Mouse (Mus musculus) embryonic facial prominence, embryonic 10.5 days (tissue): ENCODE results near the gene Dtnbp1. TPM values are rescaled to one million over a fixed set of nuclear protein-coding genes. Genes with fewer than 3 reads are reported as not detected.

Source experiments
- DNase-seq: peaks from one replicate; pipeline ENCODE4 v3.0.0-alpha.2; 2017; ENCODE audit warnings: low spot score
- H3K27ac ChIP-seq: fragments of 300-500 bp; sonication (generic); replicated peaks from 2 replicates; pipeline ENCODE4 v1.5.1; 2016; ENCODE audit warnings: mild to moderate bottlenecking
- H3K27me3 ChIP-seq: fragments of 300-500 bp; sonication (generic); replicated peaks from 2 replicates; pipeline ENCODE4 v1.6.1; 2016; ENCODE audit warnings: low read depth, mild to moderate bottlenecking; ENCODE audit not compliant: poor library complexity, severe bottlenecking
- H3K36me3 ChIP-seq: fragments of 300-500 bp; sonication (generic); replicated peaks from 2 replicates; pipeline ENCODE4 v1.6.1; 2016; ENCODE audit warnings: mild to moderate bottlenecking, moderate library complexity
- H3K4me1 ChIP-seq: fragments of 300-500 bp; sonication (generic); 2 replicates; pipeline ENCODE4 v1.6.1; 2016
- H3K4me3 ChIP-seq: fragments of 300-500 bp; sonication (generic); 2 replicates; pipeline ENCODE4 v1.5.1; 2016; ENCODE audit warnings: mild to moderate bottlenecking, moderate library complexity
- H3K9me3 ChIP-seq: fragments of 300-500 bp; sonication (generic); 2 replicates; pipeline ENCODE4 v1.6.1; 2016; ENCODE audit warnings: mild to moderate bottlenecking
- WGBS: fragments of 180-500 bp; shearing (Covaris S2); methylation state at CpG from one replicate; pipeline ENCODE4 v1.1.7; 2016; 5-methylcytosine and 5-hydroxymethylcytosine counted together
- polyA plus RNA-seq: library from polyadenylated mRNA; unstranded; fragments of >200 nt; fragmentation: Nextera tagmentation; extraction: Ambion mirVana; gene quantifications from 2 replicates; pipeline ENCODE4 v1.2.1, GENCODE M21; 2016

Dtnbp1 gene
- polyA plus RNA-seq, 1 experiment from 2014 or later, result 86.3 TPM

GRCm38 (mm10) chr13:44960542-44961291 lies 41.2 kb downstream of the Dtnbp1 start:
- no peak overlapping the region for H3K27ac ChIP-seq
- peaks cover 23% of the 10 kb centered on the region for H3K4me1 ChIP-seq
- H3K4me3 ChIP-seq, result no peak overlapping the region
- H3K27me3 ChIP-seq, result no peaks in the 10 kb centered on the region
- DNase-seq, result no peak
- WGBS, result 85% methylated on average over 5 of the region's 5 CpGs
- H3K36me3 ChIP-seq, result peaks cover 34% of the 10 kb centered on the region
- no peaks in the 10 kb centered on the region for H3K9me3 ChIP-seq

DNA sequence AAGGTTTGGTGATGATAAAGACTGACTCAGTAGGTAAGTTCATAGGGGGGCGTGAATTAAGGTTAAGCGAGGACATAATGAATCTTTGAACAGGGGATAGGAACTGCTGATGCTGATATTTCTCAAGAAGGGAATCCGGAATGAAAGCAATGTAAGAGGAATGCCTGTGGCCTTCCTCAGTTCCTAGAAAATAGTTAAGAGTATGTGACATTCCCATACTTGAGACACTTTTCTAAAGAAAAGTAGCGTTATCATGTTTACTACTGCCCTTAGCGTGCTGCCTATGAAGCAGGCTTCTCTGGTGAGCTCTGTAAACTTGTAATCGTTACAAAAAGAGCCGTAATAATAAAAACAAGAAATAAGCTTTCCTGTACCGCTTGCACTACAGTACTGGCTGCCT lies 44.9 kb downstream of the Dtnbp1 start:
- Histone ChIP-seq H3K27ac (no peak overlapping the region), H3K4me3 (no peak overlapping the region), H3K36me3 (peaks cover 26% of the 10 kb centered on the region), H3K27me3 (no peaks in the 10 kb centered on the region), H3K4me1 (peaks cover 38% of the 10 kb centered on the region), H3K9me3 (no peaks in the 10 kb centered on the region)
- no peak for DNase-seq
- 88% methylated on average over 8 of the region's 8 CpGs for WGBS

GRCm38 (mm10) chr13:44955781-44956180 lies 46.2 kb downstream of the Dtnbp1 start:
- Histone ChIP-seq H3K9me3 (no peaks in the 10 kb centered on the region), H3K4me1 (peaks cover 36% of the 10 kb centered on the region), H3K27me3 (no peaks in the 10 kb centered on the region), H3K27ac (no peak overlapping the region), H3K4me3 (no peak overlapping the region), H3K36me3 (peaks cover 31% of the 10 kb centered on the region)
- DNase-seq, result no peak
- WGBS, result 91% methylated on average over 6 of the region's 6 CpGs

GRCm38 (mm10) chr13:44954232-44954568 lies 47.7 kb downstream of the Dtnbp1 start:
- H3K9me3 ChIP-seq, result no peaks in the 10 kb centered on the region
- no peak overlapping the region for H3K4me3 ChIP-seq
- H3K27ac ChIP-seq, result no peak overlapping the region
- H3K36me3 ChIP-seq, result peaks cover 27% of the 10 kb centered on the region
- DNase-seq, result no peak
- no peaks in the 10 kb centered on the region for H3K27me3 ChIP-seq
- peaks cover 36% of the 10 kb centered on the region for H3K4me1 ChIP-seq
- 90% methylated on average over 1 of the region's 1 CpGs for WGBS

- 85% methylated on average over 8 of the region's 8 CpGs for WGBS
- DNase-seq, result no peak
- Histone ChIP-seq H3K4me3 (no peak overlapping the region), H3K9me3 (no peaks in the 10 kb centered on the region), H3K27me3 (no peaks in the 10 kb centered on the region), H3K4me1 (peaks cover 36% of the 10 kb centered on the region), H3K27ac (no peak overlapping the region), H3K36me3 (peaks cover 27% of the 10 kb centered on the region)
These were observed 48.3 kb downstream of the Dtnbp1 start for GRCm38 (mm10) chr13:44953546-44954231.

- H3K9me3 ChIP-seq, result no peaks in the 10 kb centered on the region
- H3K27me3 ChIP-seq, result no peaks in the 10 kb centered on the region
- DNase-seq, result no peak
- H3K27ac ChIP-seq, result 0 out of 2 replicates have a peak overlapping the region, but pooled peaks have one; percentile 4
- 76% methylated on average over 10 of the region's 10 CpGs for WGBS
- H3K4me3 ChIP-seq, result no peak overlapping the region
- H3K4me1 ChIP-seq, result peaks cover 39% of the 10 kb centered on the region
- H3K36me3 ChIP-seq, result peaks cover 27% of the 10 kb centered on the region
These were observed 49.4 kb downstream of the Dtnbp1 start for GRCm38 (mm10) chr13:44952393-44953086.

DNA sequence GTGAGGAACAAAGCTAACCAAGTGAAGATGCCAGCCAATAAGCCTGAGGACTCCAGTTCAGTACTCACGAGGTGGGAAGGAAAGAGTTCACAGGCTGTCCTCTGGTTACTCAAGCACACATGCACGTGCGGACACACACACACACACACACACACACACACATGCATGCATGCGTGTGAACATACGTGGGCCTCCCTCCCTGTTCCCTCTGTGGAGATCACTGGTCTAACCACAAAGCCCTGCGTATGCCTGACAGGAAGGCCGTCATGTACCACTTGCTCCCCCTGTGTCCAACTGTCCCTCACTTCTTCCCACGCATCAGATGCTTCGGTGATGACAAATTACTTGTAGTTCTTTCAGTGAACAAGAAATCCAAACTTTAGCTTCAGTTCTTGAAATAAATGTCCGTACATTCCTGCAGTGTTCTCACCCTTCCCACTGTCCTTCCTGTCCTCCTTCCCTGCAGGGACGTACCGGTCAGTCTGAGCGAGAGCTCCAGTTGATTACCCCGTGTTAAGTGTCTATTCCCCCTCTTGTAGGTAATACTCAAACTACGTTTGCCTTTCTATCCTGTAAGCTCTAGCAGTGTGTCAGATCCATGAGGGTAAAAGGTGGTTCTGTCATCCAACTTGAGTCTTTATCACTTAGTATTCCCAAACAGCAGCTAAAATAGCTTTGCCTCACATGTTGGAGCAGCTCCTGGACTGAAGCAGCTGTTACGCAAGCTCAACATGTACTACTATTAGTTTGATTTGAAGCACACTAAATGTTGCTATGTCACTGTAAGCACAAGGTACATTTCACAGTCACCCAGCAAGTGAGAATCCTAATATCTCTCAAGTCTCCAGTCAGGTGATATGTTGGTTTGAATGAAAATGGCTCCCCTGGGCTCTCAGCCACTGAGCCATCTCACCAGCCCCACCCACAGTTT lies 53.4 kb downstream of the Dtnbp1 start:
- Histone ChIP-seq H3K9me3 (no peaks in the 10 kb centered on the region), H3K27me3 (no peaks in the 10 kb centered on the region), H3K4me3 (no peak overlapping the region), H3K36me3 (peaks cover 16% of the 10 kb centered on the region), H3K27ac (no peak overlapping the region), H3K4me1 (peaks cover 34% of the 10 kb centered on the region)
- 90% methylated on average over 16 of the region's 16 CpGs for WGBS
- DNase-seq, result no peak

DNA sequence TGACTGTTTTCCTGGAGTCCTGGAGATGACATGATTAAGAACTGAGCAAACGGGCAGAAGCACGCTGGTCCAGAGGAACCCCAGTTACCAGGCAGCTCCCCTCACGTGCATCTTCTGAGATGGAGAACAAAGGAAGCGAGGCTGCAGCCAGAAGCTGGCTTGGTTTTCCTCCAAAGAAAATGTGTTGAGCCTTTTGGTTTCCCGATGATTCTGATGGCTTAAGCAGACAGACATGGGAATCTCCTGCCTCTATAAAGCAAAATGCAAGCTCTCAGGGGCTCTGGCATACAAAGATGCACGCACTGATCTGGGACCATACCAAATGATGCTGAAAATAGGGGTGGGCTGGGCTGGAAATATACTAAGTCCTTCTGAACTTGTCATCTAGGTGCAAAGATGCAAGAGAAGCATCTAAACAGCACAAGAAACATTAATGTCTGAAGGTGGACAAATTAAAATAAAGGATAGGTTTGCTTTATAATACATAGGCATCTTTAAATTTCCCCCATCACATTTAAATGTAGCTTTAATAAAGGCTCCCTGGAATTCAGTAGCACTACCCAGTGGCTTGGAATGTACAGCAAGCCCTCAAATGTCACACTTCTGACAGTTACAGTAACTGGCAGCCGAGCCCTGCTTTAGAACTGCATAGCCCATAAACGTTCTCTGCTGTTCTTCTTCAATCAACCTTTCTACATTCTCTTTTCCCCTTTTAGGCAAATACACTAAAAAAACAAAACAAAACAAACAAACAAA lies 54.9 kb downstream of the Dtnbp1 start:
- DNase-seq, result no peak
- WGBS, result 68% methylated on average over 8 of the region's 8 CpGs
- Histone ChIP-seq H3K4me3 (peak overlapping the region; percentile 29; the same call in 1 of the 2 replicates), H3K36me3 (peaks cover 24% of the 10 kb centered on the region), H3K27me3 (no peaks in the 10 kb centered on the region), H3K27ac (peak overlapping the region; percentile 51), H3K9me3 (no peaks in the 10 kb centered on the region), H3K4me1 (peaks cover 24% of the 10 kb centered on the region; the same call in 1 of the 2 replicates)

DNA sequence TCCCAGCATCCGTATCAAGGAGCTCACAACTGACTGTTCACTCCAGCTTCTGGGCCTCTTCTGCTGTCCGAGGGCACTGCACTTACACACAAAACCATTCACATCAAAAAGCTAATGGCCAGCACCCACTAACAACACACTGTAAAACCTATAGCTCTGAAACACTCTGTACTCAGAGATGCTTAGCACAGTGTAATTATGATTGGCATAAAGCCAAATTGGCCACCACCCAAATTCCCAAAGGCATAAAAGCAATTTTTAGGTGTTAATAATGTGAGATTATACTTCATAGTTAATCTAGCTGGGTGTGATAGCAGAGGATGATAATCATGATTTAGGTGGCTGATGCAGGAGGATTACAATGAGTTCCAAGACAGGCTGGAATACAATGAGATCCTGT lies 58.3 kb downstream of the Dtnbp1 start:
- no peaks in the 10 kb centered on the region for H3K9me3 ChIP-seq
- no peak overlapping the region for H3K27ac ChIP-seq
- peaks cover 20% of the 10 kb centered on the region for H3K36me3 ChIP-seq
- H3K4me1 ChIP-seq, result peaks cover 21% of the 10 kb centered on the region; the same call in 1 of the 2 replicates
- 90% methylated on average over 2 of the region's 2 CpGs for WGBS
- no peak for DNase-seq
- H3K27me3 ChIP-seq, result no peaks in the 10 kb centered on the region
- no peak overlapping the region for H3K4me3 ChIP-seq

- no peaks in the 10 kb centered on the region for H3K9me3 ChIP-seq
- H3K4me1 ChIP-seq, result no peaks in the 10 kb centered on the region
- no peaks in the 10 kb centered on the region for H3K27me3 ChIP-seq
- H3K36me3 ChIP-seq, result peaks cover 19% of the 10 kb centered on the region
- no peak for DNase-seq
- WGBS, result 79% methylated on average over 8 of the region's 8 CpGs
- H3K4me3 ChIP-seq, result no peak overlapping the region
- no peak overlapping the region for H3K27ac ChIP-seq
These were observed 62.5 kb downstream of the Dtnbp1 start for GRCm38 (mm10) chr13:44939326-44940035.

DNA sequence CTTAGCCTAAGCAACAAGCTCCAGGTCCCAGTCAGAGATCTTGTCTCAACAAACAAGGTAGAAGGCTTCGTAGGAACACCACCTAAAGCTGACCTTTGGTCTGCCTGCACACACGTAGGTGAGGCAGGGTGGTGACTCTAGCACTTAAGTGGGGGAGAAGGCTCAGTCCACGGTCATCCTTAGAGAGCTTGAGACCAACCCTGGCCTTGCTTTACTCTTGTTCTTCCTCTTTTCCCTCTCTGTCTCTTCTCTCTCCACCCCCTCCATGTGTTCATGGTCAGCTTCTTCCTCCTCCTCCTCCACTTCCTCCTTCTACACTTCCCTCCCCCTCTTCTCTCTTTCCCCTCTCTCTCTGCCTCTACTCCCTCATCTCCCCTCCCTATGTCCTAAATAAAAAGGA lies 64.3 kb downstream of the Dtnbp1 start:
- no peak for DNase-seq
- no peak overlapping the region for H3K4me3 ChIP-seq
- H3K9me3 ChIP-seq, result no peaks in the 10 kb centered on the region
- 89% methylated on average over 3 of the region's 3 CpGs for WGBS
- no peaks in the 10 kb centered on the region for H3K27me3 ChIP-seq
- H3K36me3 ChIP-seq, result peaks cover 4% of the 10 kb centered on the region; the same call in 1 of the 2 replicates
- peaks cover 11% of the 10 kb centered on the region for H3K4me1 ChIP-seq
- no peak overlapping the region for H3K27ac ChIP-seq
